Mouse (Mus musculus) left cerebral cortex, adult 8-10 months (tissue): ENCODE measurements around the gene Clrn1. TPM values are rescaled to one million over a fixed set of nuclear protein-coding genes. Genes with fewer than 3 reads are reported as not detected.
"Not testable (repeated sequence)": the region's sequence is repeated elsewhere in the genome, so short reads cannot be mapped to it uniquely, and the experiment has no call there.

Source experiments
- DNase-seq, 2 experiments: peaks; one replicate each; pipeline ENCODE4 v3.0.0; 2022; ENCODE audit warnings: low spot score in 2 of 2
- total RNA-seq, 4 experiments: library from RNA; stranded (reverse); gene quantifications; 2 replicates each; pipeline ENCODE4 v1.2.4; 2022

The Clrn1 gene
- 1 to 10 TPM in 1 of 4 experiments, under 1 TPM in 3; 0.63 to 1.3 (median 0.85) TPM for total RNA-seq

DNA sequence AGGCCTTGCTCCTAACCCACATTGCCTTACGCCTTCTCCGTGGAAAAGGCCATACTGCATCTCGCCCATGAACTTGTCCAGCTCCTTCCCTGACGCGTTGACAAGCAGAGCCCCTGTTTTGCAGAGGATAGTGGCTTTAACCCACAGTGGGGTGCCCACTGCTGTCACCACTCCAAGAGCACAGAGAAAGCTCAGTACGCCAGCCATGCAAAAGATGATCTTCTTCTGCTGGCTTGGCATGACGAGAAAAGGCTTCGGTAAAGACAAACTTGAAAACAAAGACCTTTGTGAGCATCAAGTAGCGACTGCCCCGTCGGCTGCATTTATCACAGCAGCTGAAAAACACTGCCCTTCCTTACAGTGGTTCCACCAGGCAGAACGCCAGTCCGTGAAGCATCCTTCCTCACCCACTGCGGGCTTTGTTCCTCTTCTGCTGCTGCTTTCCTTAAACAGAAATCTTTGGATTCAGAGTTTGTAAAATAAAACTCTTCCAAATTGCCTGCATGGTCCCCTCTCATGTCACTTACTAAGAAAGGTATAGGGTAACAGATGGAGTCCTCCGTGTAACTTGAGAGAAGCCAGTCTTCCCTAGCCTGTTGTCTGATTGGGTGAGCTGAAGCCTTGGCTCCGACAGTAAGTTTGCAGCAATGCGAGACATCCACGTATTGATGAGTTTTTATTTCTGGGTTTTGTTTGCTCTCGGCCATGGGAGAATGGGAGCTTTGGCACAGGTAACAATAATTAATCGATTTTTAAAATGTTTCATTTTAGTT lies at the start of gene Clrn1:
TSS of gene Clrn1 (minus strand) at position 540 of the 773 bp plus-strand sequence.
- DNase-seq, result no peak

GRCm38 (mm10) chr3:58924027-58924426 lies 38.9 kb upstream of the Clrn1 start:
- no peak for DNase-seq

DNA sequence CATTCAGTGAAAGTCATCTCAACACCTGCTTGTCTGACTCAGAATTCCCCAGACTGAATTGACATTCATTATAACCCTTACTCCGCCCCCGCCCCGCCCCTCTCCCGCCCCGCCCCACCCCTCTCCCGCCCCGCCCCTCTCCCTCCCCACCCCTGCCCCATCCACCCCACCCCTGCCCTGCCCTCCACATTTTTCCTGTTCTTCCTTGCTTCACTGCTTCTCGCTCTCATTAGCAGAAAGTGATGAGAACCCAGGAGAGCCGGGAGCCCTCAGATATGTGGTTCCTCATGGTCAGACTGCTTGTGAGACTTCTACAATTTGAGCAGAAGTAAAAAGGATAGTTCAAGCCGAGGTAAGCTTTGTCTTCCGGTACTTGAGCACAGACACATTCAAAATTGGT lies 38.0 kb upstream of the Clrn1 start:
- DNase-seq, result no peak

DNA sequence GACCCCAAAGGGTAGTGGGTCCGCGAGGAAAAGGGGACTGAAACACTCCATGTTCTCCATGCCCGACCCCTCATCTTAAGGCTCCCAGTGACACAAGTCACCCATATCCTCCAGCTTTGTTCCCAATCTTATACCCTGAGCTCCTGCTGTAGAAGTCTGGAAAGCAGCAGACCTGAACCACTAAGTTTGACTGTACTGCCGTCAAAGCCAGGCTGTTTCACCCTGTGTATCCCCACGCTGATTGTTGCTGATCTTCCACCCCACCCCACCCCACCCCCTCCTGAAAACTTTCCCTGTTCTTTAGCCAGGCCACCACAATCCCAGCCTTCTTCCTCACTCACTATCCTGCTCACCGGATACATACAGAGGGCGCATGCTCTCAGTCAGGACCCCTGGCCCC lies 37.5 kb upstream of the Clrn1 start:
- DNase-seq, result no peak

GRCm38 (mm10) chr3:58921316-58921715 lies 36.2 kb upstream of the Clrn1 start:
- DNase-seq, result no peak

GRCm38 (mm10) chr3:58904656-58905055 lies 19.5 kb upstream of the Clrn1 start:
- no peak for DNase-seq

DNA sequence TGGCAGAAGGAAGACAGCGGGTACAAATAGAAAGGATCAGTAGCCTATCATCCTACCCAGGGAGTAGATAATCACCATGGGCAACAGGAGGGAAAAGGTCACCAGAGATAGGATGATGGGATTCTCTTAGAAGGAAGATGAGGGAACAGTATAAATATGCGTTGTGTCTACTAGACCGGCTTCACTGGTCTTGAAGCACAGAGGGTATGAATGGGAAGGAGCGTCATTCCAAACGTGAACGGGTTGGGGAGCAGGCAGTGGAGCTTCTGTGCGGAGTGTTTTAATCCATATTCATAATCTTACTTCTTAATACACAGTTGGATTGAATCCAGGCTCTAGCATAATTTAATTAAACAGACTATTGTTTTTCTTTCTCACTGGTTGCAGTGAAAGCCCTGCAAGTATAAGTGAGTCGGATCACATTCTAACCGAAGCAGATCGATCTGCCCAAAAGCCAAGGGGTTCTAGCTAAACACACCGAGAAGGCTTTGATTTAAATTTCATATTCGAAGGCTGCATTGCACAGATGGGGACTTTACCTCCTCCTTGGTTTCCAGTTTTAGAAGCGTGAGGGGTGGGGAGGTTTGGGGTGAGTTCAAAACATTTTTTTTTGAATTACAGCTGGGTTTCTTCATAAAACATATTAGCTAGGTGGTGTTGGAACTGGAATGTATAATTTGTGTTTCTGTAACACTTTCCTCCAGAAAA lies 17.1 kb upstream of the Clrn1 start:
- no peak for DNase-seq

DNA sequence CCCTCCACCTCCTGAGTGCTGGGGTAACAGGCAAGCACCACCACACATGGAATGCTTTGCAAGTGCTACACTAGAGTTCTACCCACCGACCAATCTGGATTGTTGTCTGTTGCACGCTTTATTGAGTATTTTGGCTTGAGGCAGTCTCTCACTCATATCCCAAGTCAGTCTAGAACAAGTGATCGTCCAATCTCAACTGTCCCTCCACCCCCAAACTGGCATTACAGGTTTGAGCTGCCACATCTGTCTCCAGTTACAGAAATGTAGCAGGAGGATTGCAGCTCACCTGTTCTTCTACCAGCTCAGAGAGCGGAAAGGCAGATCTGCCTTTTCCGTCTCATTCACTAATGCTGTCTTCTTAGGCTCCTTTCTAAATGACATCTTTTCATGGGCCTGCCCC lies 10.0 kb upstream of the Clrn1 start:
- DNase-seq, result no peak

DNA sequence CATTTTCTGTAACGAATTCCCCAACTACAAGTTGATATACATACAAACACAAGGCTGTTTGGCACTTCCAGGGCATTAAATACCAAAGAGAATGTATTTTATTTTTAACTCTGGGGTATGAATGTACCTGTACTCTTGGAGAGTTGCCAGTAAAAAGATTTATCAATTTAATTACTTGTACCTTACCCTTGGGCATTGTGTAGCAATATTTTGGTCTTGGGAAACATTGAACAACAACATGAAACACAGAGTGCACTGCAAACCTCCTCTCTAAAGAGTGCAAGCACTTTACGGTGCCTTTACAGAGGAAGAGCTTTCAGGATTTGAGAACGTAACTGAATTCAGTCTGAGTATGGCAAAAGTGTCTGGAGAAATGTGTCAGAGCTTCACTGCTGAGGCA lies 9.4 kb upstream of the Clrn1 start:
- DNase-seq, result no peak

DNA sequence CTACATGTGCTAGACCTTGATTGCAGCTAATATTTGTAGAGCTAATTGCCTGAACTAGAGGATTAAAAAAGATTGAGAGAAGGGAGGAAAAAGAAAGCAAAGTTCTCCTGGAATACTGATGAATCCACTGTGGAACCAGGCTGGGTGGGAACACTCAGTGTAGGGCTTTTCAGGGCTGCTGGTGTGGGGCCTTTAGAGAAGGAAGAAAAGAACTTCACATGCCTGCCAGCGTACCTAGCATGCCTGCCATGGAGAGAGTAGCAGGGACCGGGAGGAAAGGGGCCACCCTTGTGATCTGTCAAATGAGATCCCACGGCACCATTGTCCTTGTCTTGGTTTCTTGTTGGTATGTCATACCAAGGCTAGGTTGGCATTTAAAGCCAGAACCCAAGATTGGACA lies 4.5 kb upstream of the Clrn1 start:
- no peak for DNase-seq

- DNase-seq, result no peak
Observed at GRCm38 (mm10) chr3:58888131-58888715, 3.1 kb upstream of the Clrn1 start.

GRCm38 (mm10) chr3:58887719-58888118 lies 2.6 kb upstream of the Clrn1 start:
- DNase-seq, result no peak

- no peak for DNase-seq
Observed at GRCm38 (mm10) chr3:58883511-58883907, 1.6 kb downstream of the Clrn1 start.

GRCm38 (mm10) chr3:58882878-58883510 lies 2.1 kb downstream of the Clrn1 start:
- DNase-seq, result no peak

- DNase-seq, result no peak
Observed at GRCm38 (mm10) chr3:58881016-58881415, 4.1 kb downstream of the Clrn1 start.

DNA sequence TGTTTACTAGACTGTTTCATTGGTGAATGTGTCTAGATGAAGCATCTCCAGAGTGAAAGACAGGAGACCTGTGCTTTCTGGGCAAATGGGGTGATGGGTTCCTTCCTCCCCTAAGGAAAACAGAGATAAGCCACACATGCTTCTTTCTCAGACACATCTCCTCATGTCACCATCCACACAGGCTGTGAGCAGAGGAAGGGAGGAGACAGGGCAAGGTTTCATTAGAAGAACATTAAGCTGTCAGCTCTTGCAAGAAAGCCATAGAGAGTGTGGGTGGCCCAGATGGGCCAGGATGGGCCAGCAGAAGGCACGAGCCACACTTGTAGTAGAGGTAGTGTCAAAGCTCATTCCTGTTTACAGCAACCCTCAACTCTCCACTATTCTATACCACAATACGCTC lies 5.0 kb downstream of the Clrn1 start:
- no peak for DNase-seq

- DNase-seq, result not testable (repeated sequence)
Observed at GRCm38 (mm10) chr3:58871882-58872281, 13.3 kb downstream of the Clrn1 start.

- DNase-seq, result no peak
Observed at GRCm38 (mm10) chr3:58865690-58866089, 19.4 kb downstream of the Clrn1 start.

DNA sequence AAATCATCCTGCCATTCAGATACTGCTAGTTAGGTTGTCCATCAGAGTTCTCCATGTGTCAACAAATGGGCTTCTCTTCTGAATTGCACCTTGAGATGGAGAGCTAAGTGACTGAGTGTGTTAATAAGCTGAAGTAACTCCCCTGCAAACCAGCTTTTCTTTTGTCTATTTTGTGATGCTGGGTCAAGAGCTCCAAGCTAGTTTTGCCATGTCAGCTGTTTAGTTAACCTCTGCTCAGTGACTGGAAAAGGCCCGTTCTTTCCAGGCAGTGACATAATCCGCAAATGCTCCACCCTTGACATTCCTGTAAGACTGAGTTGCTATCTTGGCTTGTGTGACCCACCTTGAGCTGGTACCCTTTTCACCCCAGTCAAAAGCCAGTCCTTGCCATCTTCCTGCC lies 22.2 kb downstream of the Clrn1 start:
- no peak for DNase-seq

DNA sequence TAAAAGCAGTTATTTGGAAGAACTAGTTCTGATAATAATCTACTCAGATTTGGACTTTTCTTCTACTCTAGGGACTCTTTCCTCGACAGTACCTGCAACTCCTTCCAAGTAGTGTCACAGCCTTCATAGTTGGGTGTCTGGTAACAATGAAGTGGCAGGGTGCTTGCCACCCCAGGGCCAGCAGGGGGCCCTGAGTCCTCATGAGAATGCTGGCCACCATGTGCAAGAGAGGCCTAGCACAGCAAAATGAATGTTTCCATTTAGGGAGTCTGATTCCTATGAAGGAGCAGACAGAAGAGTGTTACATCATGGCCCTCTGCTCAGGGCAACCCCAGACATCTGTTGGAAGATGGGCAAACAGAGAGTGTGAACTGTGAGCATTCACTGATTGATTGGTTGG lies 41.7 kb downstream of the Clrn1 start:
- no peak for DNase-seq

GRCm38 (mm10) chr3:58833442-58834160 lies 51.5 kb downstream of the Clrn1 start:
- DNase-seq, result no peak
